Mouse (Mus musculus) olfactory bulb, adult 2 months (tissue): ENCODE results near the gene Ube2f.

Experiments
- CTCF ChIP-seq: fragments of 200-500 bp; IDR thresholded peaks from 2 replicates; pipeline ENCODE4 v1.5.1; 2012; ENCODE audit warnings: low read depth, mild to moderate bottlenecking, low read length, moderate library complexity; ENCODE audit not compliant: insufficient read depth
- POLR2A ChIP-seq: fragments of 200-500 bp; IDR thresholded peaks from 2 replicates; pipeline ENCODE4 v1.6.1; 2012; ENCODE audit warnings: mild to moderate bottlenecking, low read depth, low read length, moderate library complexity; ENCODE audit not compliant: insufficient read depth

GRCm38 (mm10) chr1:91249564-91250414 is at the start of gene Ube2f:
- TF ChIP-seq CTCF (no peak), POLR2A (peak; percentile 74; the same call in 1 of the 2 replicates)
